Mouse (Mus musculus) adrenal gland, postnatal 4 days (tissue): ENCODE results near the gene Fam189a2. TPM values are rescaled to one million over a fixed set of nuclear protein-coding genes. Genes with fewer than 3 reads are reported as not detected.

Experiments
- DNase-seq, 2 experiments: peaks; one replicate each; pipeline ENCODE4 v3.0.0; 2021 to 2022; ENCODE audit warnings: low spot score in 2 of 2, mixed read lengths in 2 of 2
- total RNA-seq, 2 experiments: library from RNA; stranded (reverse); gene quantifications; 2 replicates each; pipeline ENCODE4 v1.2.3; 2021

The Fam189a2 gene
- total RNA-seq, 2 experiments from 2014 or later, result 12.0 to 12.9 TPM

DNA sequence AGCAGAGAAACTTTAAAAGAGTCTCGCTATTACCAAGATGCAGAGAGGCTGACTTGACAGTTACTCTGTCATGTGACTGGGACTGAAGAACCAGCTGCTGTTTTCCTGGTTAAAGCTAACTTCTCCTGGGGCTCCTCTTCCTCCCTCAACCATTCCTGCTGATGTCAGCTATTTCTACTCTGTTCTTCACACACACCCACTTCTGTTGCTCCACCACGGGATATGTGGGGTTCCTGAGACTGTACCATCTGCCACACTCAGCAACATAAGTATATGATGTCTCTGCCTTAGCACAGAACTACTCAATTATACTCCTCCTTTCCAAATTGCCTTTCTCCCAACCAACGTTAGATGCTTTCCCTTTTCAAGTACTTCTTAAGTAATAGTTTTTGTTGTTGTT is 50.2 kb downstream of the Fam189a2 start:
- DNase-seq, result no peak

GRCm38 (mm10) chr19:23977901-23978443 is 52.8 kb downstream of the Fam189a2 start:
- no peak for DNase-seq

GRCm38 (mm10) chr19:23972881-23973649 is 57.8 kb downstream of the Fam189a2 start:
- DNase-seq, result no peak

DNA sequence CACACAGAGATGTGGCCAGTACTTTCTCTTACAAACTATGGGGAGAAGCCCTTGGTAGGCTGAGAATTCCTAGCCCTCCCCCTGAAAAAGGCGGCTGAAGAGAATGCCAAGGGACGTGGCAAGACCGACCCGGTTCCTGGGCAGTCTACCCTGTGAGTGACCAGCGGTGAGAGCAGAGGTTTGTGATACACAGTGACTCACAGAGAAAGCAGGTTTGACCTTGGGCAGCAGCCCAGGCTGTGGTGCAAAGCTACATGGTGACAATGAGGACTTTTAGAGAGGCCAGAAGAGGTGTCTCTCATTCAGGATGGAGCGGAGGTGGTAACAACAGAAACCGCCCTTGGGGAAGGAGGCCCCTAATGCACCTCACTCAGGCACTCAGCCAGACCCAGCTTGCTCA is 59.4 kb downstream of the Fam189a2 start:
- no peak for DNase-seq

GRCm38 (mm10) chr19:23970374-23970773 is 60.4 kb downstream of the Fam189a2 start:
- DNase-seq, result no peak

GRCm38 (mm10) chr19:23968862-23969225 is 62.0 kb downstream of the Fam189a2 start:
- DNase-seq, result no peak

- no peak for DNase-seq
These were observed 62.5 kb downstream of the Fam189a2 start for GRCm38 (mm10) chr19:23968125-23968861.

GRCm38 (mm10) chr19:23967156-23967555 is 63.7 kb downstream of the Fam189a2 start:
- peak in 1 of 2 experiments; percentile 26 for DNase-seq

- no peak for DNase-seq
These were observed 64.4 kb downstream of the Fam189a2 start for GRCm38 (mm10) chr19:23966376-23966775.

- DNase-seq, result no peak
These were observed 66.4 kb downstream of the Fam189a2 start for GRCm38 (mm10) chr19:23964401-23964910.

GRCm38 (mm10) chr19:23961516-23961915 is 69.3 kb downstream of the Fam189a2 start:
- peak; percentile 32 to 57 for DNase-seq

DNA sequence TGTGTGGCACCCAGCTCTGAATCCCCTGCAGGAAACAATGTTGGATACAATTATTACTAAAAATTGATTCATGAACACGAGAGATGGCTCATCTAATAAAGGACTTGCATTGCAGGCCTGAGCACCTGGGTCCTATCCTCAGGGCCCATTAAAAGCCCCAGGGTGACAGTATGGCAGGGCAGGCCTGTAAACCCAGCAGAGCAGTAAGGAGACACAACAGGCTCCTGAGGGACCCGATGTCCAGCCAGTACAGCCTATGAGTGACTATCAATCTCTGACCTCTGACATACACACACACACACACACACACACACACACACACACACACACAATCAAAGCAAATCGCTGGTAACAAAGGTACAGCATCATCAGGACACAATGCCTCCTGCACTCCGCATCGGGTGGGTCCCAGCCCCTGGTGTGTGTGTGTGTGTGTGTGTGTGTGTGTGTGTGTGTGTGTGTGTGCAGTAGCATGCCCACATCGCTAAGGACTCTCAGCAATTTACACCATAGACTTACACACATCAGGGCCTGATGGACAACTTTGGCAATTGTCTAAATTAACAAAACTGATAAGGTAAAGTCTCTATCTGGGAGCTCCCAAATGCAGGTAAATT is 69.9 kb downstream of the Fam189a2 start:
- no peak for DNase-seq

DNA sequence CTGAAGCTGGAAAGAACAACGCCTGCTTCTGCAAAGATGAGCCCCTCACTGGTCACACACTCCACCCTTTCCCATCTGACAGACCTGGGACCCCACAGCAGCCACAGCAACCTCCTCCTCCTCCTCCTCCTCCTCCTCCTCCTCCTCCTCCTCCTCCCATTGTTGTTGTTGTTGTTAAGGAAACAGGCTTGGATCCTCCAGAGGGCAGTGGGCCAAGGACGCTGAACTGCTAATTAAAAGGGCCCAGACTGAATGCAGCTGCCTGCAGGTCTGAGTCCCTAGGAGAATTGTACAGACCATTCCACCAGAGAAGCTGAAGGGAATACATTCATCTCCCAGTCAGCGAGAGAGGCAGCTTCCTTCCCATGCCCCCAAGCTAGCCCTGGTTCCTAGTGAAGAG is 70.5 kb downstream of the Fam189a2 start:
- no peak for DNase-seq

- no peak for DNase-seq
These were observed 70.9 kb downstream of the Fam189a2 start for GRCm38 (mm10) chr19:23959870-23960269.

GRCm38 (mm10) chr19:23958925-23959324 is 71.9 kb downstream of the Fam189a2 start:
- no peak for DNase-seq

- no peak for DNase-seq
These were observed 73.3 kb downstream of the Fam189a2 start for GRCm38 (mm10) chr19:23957563-23957962.

DNA sequence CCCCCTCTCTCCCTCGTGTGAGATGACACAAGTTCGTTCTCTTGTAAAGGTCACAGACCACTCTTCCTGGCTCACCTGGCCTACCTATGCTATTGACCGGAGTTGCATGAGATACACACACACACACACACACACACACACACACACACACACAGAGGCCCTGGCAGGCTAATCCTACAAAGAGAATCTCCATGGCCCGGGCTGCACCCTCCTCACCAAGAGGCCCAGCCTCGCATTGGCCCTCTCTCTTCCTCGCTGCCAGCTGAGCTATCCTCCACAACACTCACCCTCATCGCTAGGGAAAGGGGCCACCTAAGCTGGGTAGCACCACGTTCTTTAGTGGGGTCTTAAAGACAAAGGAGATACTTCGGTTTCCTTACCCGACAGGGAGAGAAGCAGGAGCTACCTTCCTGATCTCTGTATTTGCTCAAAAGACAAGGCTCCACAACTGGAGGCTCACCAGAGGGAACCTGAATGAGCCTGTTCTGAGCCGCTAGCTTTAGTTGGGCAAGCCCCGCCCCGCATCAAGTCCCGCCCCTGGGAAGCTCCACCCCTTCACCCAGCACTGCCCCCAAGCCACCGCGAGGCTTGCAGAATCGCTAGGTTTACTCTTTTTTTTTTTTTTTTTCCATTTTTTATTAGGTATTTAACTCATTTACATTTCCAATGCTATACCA is 74.4 kb downstream of the Fam189a2 start:
- DNase-seq, result no peak

GRCm38 (mm10) chr19:23955461-23955860 is 75.4 kb downstream of the Fam189a2 start:
- no peak for DNase-seq

- DNase-seq, result no peak
These were observed 82.4 kb downstream of the Fam189a2 start for GRCm38 (mm10) chr19:23948301-23949000.

DNA sequence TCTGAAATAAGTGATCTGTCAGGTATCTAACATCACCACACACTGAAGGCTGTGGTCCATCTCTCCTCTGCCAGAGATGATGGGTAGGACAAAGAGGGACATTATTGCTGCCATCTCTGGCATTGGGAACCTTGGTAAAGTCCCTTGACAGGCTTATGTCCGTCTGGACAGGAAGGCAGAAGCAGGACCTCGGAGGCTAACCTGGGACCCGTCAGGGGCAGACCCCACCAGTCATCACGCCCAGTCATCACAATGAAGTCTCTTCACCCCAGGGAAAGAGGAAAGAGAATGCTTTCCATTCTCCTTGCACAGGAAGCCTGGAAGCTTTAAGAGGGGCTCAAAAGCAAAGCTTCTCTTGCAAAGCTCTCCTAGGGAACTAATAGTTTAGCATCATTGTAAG is 82.9 kb downstream of the Fam189a2 start:
- DNase-seq, result no peak
